Mouse (Mus musculus) left cerebral cortex, postnatal 25 days (tissue): ENCODE measurements at regions not wholly inside any gene's neighbourhood (a gene's known extent, or its start where the extent isn't known, plus 50 kb on each side); places are given as distances from the start of the nearest gene placed in this dataset.

Source experiments
- DNase-seq, 2 experiments: peaks; one replicate each; pipeline ENCODE4 v3.0.0; 2022; ENCODE audit warnings: low spot score in 2 of 2, mixed read lengths in 1 of 2
- intact Hi-C: fragments of 180-260 bp; cut with DNase I; formaldehyde crosslinking; loops from one replicate; pipeline ENCODE4 v1.15.1; 2025

DNA sequence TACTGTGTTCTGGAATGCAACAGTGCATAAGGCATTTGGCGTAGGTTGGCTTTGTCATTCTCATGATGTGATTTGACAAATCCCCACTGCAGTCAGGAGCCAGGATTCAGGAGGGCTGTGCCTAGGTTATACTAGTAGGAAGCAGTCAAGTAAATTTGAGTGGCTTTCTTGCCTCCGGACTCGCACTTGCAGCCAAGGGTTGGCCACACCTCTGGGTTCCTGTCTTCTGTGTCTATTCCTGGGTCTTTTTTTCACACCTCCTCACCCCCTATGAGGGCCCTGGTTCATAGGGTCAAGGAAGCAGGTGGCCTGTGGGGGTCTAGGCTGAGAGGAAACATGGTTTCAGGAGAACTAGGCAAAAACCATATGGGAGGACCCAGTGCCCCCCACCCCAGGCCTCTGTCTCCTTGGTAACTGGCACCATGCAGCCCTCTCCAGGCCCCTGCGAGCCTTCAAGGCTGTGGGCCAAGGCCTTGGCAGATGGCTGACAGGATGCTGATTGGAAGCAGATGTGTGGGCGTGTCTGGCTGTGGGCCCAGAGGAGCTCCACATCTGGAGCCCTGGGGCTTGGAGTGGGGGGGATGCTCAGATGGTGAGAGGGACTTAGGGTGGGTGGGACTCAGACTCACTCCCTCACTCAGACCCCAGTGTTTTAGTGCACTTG, 195.7 kb downstream of the Rgs3 start:
- no peak for DNase-seq
- intact Hi-C loops, result no loop called here

GRCm38 (mm10) chr4:62756721-62757206, 197.1 kb downstream of the Rgs3 start:
- DNase-seq, result no peak
- intact Hi-C loops, result no loop called here

DNA sequence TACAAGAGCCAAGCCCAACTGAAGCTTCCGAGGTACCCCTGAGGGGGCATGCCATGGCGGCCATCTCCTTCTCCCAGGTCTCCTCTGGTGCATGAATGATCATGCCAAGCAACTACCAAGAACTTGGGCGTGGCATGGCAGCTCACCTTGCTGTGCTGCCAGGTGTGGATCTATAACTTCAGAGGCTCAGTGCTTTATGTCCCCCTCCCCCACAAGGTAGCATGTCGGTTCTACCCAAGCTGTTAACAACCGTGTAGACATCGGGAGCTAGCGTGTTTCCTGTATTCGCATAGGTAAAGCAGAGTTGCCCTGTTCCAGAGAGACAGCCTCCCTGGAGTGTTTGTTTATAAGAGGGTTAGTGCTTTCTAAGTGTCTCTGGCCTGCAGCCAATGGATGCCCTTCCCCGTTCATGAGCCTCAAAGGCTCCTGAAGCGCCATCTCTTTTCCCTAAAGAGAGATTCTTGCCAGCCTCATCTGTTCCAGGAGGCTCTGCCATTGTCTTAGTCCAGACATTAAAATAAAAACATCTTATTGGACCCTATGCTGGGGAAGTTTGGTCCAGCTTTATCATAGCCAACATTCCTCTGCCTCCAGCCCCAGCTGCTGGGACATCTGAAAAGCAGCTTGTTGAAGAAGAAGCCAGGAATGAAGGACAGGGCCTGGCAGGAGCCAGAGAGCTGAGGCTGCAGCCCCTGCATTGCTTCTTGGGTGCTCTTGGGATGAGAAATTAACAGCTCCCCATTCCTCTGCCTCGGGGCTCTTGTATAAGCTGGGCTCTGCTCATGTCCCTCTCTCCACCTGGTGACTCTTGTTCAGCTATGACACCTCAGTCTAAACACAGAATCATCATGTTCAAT, 201.3 kb downstream of the Rgs3 start:
- no peak for DNase-seq
- intact Hi-C loops, result loop anchor here (10.0 kb wide), 1 partner anchor 306 kb away; no protein-coding TSS in a partner anchor

DNA sequence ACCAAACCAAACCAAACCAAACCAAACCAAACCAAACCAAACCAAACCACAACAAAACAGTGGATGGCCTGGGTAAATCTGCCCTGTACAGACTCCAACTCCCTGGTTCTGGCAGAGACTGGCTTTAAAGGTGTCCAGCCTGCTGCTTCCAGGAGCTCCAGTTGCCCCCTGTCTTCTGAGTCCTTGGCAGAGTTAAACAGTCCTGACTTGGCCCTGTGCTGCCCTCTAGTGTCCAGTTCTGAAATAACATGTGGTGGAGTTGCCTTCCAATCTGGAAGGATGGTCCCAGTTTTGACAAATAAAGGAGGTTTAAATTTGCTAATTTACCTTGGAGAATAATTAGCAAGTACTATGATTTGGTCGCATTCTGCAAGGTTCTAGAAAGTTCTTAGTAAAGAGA, 202.0 kb downstream of the Rgs3 start:
- intact Hi-C loops, result loop anchor here (10.0 kb wide), 1 partner anchor 307 kb away; no protein-coding TSS in a partner anchor

GRCm38 (mm10) chr4:62763990-62764389, 201.4 kb upstream of the Zfp618 start:
- intact Hi-C loops, result loop anchor here (1.0 to 10.0 kb wide), 3 partner anchors 67 to 309 kb away; no protein-coding TSS in a partner anchor
- peak; percentile 80 to 89 for DNase-seq

More for the DNA sequence above, 202.0 kb downstream of the Rgs3 start:
- DNase-seq, result peak; percentile 86 to 90

GRCm38 (mm10) chr4:62769469-62770234, 195.7 kb upstream of the Zfp618 start:
- no peak for DNase-seq
- intact Hi-C loops, result loop anchor here (10.0 kb wide), 1 partner anchor 315 kb away; no protein-coding TSS in a partner anchor

GRCm38 (mm10) chr4:62775005-62775609, 190.3 kb upstream of the Zfp618 start:
- intact Hi-C loops, result no loop called here
- no peak for DNase-seq

- intact Hi-C loops, result no loop called here
- no peak for DNase-seq
Measured at GRCm38 (mm10) chr4:62776881-62777280, 188.5 kb upstream of the Zfp618 start.

DNA sequence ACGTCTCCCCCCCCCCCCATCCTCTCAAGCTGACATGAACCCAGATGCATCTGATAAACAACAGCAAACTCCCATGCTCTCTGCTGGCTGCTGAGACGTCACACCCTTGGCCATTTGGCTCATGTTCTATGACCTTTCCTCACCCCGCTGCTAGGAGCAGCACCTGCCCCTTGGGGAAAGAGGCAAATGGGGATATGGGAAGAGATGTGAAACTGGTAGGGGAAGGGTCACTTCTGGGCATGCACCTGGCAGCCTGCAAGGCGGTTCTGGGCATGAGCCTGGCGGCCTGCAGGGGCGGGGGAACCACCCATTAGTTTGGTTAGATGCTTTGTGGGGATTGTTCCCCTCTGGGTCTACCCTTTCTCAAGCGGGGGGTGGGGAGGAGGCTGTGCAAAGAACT, 187.9 kb upstream of the Zfp618 start:
- intact Hi-C loops, result no loop called here
- no peak for DNase-seq

- DNase-seq, result no peak
- intact Hi-C loops, result no loop called here
Measured at GRCm38 (mm10) chr4:62778621-62779020, 186.8 kb upstream of the Zfp618 start.

DNA sequence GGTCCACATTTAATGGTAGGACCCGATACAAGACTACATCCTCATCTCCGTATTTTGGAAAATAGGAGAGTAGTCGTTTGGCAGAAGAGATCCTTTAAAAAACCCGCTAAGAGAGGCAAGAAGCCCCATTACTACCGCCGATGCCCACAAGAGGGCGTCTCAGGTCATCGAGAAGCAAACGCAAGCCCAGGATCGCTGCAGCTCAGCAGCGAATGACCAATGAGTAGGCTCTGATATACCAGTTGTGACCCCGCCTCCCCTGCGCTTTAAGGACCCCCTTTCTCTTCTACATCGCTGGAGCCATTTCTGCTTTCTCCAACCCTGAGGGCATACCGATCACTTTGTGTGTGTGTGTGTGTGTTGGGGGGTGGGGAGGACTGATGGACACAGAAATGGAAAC, 185.0 kb upstream of the Zfp618 start:
- DNase-seq, result peak; percentile 90 to 94
- intact Hi-C loops, result loop anchor here (1.0 to 2.0 kb wide), 2 partner anchors 186 to 339 kb away; no protein-coding TSS in a partner anchor

DNA sequence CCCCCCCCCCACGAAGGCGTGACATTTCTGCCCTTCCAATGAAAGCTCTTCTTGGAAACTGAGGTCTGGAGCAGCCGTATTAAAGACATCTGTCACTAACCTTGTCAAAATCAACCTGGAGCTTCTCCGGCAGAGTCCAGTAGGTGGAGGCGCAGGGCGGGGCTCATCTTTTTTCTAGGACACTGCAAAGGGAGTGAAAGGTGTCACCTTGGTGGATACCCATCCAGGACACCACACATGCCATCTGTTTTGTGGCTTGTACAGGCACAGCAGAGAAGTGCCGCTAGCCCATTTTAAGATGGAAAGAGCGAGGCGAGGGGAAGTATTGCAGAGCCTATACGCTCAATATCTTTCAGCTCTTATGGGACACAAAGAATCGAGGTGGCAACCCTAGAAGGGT, 184.5 kb upstream of the Zfp618 start:
- peak in 1 of 2 experiments; percentile 18 for DNase-seq
- intact Hi-C loops, result loop anchor here (1.0 to 2.0 kb wide), 2 partner anchors 186 to 338 kb away; no protein-coding TSS in a partner anchor

DNA sequence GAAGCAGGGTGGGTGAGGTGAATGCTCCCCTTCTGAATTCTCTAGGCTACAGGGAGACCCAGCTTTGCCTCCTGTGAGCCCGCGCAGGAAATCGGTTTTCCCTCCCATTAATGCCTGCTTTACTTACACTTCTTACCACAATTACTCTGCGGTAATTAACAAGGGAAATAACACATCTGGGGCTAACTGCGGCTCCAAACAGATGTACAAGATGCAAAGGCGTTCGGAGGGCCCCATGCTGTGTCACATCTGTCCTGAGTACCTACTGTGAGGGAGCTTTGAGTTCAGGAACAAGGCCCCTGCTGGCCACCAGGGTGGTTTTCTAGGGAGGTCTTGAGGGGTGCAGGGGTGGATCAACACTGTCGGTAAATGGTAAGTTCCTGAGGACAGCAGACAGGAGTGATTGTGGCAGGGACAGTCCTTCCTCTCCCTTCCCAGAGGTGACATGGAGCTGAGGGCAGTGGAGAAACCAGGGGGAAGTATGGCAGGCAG, 184.0 kb upstream of the Zfp618 start:
- no peak for DNase-seq
- intact Hi-C loops, result loop anchor here (2.0 kb wide), 1 partner anchor 185 kb away; no protein-coding TSS in a partner anchor

DNA sequence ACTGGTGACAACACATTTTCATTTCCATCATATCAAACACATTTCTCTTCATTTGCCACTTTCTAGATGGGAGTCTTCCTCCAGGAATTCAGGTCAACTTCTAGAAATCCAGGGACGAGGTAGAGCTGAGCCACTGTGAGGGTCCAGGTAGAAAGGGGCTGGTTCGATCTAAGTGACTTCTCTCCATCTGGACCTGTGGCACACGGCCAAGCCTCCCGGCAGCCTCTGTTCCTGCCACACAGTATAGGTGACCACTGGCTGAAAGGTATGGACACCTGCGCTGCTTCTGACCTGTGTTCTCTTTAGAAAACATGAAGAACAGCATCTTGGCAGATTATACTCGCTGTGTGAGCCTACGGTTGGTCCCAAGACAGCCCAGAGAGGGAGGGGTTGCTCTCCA, 179.7 kb upstream of the Zfp618 start:
- DNase-seq, result no peak
- intact Hi-C loops, result no loop called here

DNA sequence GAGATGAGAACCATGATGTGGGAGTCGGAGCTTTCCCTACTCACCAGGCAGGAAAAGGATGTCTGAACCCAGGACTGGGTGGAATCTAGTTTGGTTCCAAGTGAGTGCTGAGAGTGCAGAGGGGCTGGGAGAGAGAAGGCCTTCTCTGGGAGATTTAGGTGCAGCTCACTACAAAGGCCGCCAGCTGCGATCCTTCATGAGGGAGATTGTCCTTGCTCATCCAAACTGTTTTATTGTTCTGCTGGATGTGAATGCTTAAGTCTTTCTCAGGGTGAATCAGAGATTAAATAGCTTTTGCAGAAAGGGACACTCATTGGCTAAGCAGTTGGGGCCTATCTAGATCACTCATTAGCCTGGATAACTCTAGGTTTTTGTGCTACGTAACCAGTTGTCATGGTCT, 175.7 kb upstream of the Zfp618 start:
- intact Hi-C loops, result no loop called here
- DNase-seq, result no peak

DNA sequence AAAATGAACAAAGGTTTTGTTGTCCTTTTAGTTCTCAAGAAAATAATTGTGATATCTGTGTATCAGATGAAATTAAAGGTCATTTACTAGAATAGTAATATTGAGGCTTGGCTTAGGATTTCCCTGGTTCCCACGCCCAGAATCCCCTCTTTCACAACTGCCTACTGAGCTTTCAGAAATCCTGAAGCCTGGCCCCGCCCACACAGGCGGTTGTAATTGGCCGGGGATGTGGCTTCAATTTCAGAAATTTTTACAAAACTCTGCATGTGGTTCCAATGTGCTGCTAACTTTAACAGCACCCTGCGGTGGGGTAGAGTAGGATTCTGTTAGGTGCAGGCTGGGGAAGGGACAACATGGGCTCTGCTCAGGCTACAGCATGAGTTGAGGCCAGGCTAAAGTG, 171.8 kb upstream of the Zfp618 start:
- intact Hi-C loops, result no loop called here
- DNase-seq, result no peak

DNA sequence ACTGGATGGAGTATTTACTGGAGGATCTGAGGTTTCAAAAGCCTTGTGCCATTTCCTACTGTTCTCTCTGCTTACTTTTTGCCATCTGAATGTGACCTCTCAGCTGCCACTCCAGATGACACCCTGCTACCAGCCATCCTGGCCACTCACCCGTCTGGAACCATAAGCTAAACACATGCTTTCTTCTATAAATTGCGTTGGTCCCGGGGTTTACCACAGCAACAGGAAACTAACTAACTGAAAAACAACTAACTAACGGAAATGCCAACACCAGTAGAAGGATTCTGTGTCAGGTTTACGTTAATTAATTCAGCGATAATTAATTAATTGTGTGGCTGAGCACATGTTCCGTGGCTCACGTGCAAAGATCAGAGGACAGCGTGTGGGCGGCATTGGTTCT, 169.8 kb upstream of the Zfp618 start:
- DNase-seq, result no peak
- intact Hi-C loops, result no loop called here

DNA sequence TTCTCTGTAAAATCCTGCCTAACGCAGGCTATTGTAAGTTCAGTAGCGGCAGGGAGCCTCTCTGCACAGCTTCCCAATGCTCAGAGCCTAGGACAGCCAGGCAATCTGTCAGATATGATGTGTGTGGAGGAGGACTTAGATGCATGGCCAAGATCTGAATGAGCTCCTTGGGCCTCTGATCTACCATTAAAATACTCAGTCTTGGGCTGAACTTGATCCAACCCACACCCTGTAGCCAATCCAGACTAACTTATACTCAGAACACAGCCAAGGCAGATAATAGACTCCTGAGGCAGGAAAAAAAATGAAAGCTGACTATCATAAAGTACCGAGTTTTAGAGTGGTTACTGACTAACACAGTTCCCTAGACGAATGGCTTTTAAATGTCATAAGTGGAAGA, 165.4 kb upstream of the Zfp618 start:
- no peak for DNase-seq
- intact Hi-C loops, result no loop called here

DNA sequence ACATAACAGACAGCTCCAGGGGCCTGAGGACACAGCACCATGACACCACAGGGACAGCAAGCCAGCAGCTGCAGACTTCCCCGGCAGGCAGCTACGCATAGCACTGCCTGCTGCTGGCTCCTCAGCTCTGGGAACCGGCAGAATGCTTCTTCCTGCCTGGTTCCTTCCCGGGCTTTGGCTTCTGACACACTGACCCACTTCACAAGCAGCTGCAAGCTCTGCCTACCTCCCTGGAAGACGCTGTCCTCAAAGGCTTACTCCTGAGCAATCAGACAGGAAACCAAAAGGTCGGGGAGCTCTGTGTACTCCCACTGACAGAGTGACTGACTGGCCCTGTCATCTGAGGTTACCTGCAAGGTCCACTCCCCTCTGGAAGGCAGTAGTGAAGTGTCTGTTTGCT, 159.5 kb upstream of the Zfp618 start:
- intact Hi-C loops, result no loop called here
- no peak for DNase-seq
